Mouse (Mus musculus) liver, embryonic 11.5 days (tissue): ENCODE measurements around the gene Esf1. TPM values are rescaled to one million over a fixed set of nuclear protein-coding genes. Genes with fewer than 3 reads are reported as not detected.
"Not testable (repeated sequence)": the region's sequence is repeated elsewhere in the genome, so short reads cannot be mapped to it uniquely, and the experiment has no call there.

Source experiments
- ATAC-seq: fragments of 200-750 bp; cut with Nextera tagmentation; replicated peaks from 2 replicates; pipeline ENCODE4 v1.8.0; 2017; ENCODE audit warnings: moderate number of reproducible peaks, mild to moderate bottlenecking, moderate TSS enrichment, moderate library complexity; ENCODE audit not compliant: low FRiP score
- DNase-seq: peaks from one replicate; pipeline ENCODE4 v3.0.0-alpha.2; 2017; ENCODE audit warnings: low spot score
- H3K27ac ChIP-seq: fragments of 300-500 bp; sonication (generic); 2 replicates; pipeline ENCODE4 v1.5.1; 2014; ENCODE audit warnings: mild to moderate bottlenecking, low read depth, low read length, control low read depth
- H3K27me3 ChIP-seq: fragments of 300-500 bp; sonication (generic); replicated peaks from 2 replicates; pipeline ENCODE4 v1.6.1; 2014; ENCODE audit warnings: low read length, mixed read lengths; ENCODE audit not compliant: control insufficient read depth, insufficient read depth
- H3K36me3 ChIP-seq: fragments of 300-500 bp; sonication (generic); 2 replicates; pipeline ENCODE4 v1.6.1; 2014; ENCODE audit warnings: mild to moderate bottlenecking, low read length, moderate library complexity, mixed read lengths; ENCODE audit not compliant: control insufficient read depth, insufficient read depth
- H3K4me1 ChIP-seq: fragments of 300-500 bp; sonication (generic); replicated peaks from 2 replicates; pipeline ENCODE4 v1.6.1; 2014; ENCODE audit warnings: low read length, mixed read lengths; ENCODE audit not compliant: control insufficient read depth, insufficient read depth
- H3K4me2 ChIP-seq: fragments of 300-500 bp; sonication (generic); 2 replicates; pipeline ENCODE4 v1.6.1; 2014; ENCODE audit warnings: mild to moderate bottlenecking, control low read depth, moderate library complexity
- H3K4me3 ChIP-seq: fragments of 300-500 bp; sonication (generic); 2 replicates; pipeline ENCODE4 v1.5.1; 2014; ENCODE audit warnings: low read depth, low read length, control low read depth
- H3K9ac ChIP-seq: fragments of 300-500 bp; sonication (generic); 2 replicates; pipeline ENCODE4 v1.6.1; 2014; ENCODE audit warnings: low read depth, low read length, control low read depth
- H3K9me3 ChIP-seq: fragments of 300-500 bp; sonication (generic); 2 replicates; pipeline ENCODE4 v1.6.1; 2016; ENCODE audit warnings: low read length, inconsistent platforms, mixed read lengths; ENCODE audit not compliant: control insufficient read depth
- WGBS: fragments of 180-500 bp; shearing (Covaris S2); extraction: QIAGEN DNeasy Blood & Tissue Kit; methylation state at CpG from one replicate; pipeline ENCODE4 v1.1.7; 2014; 5-methylcytosine and 5-hydroxymethylcytosine counted together
- polyA plus RNA-seq: library from polyadenylated mRNA; unstranded; fragments of >200 nt; fragmentation: Nextera tagmentation; extraction: Ambion mirVana; gene quantifications from 2 replicates; pipeline ENCODE4 v1.2.1, GENCODE M21; 2014

The Esf1 gene
- polyA plus RNA-seq, 1 experiment from 2014 or later, result 32.8 TPM

DNA sequence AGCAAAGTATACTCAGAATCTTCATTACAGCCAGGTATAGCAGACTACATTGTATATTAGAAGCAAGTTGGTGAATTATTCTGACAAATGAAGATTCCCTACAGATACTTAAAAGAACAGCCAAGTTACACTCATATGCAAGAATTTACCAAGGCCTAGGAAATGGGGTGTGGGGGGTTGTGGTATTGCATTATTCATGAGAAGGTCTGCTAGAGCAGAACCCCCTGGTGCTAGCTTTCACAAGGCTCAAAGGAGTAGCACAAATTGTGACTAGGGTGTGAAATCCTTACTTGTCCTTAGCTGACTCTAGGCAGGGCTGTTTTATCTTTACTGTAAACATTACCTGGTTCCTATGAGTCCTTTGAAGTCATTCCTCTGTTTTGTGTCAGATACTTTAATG lies 91.1 kb downstream of the Esf1 start:
- not testable (repeated sequence) for H3K4me1 ChIP-seq, H3K4me3 ChIP-seq, ATAC-seq, H3K9ac ChIP-seq, H3K27me3 ChIP-seq, DNase-seq, H3K4me2 ChIP-seq, H3K9me3 ChIP-seq, H3K36me3 ChIP-seq, H3K27ac ChIP-seq

DNA sequence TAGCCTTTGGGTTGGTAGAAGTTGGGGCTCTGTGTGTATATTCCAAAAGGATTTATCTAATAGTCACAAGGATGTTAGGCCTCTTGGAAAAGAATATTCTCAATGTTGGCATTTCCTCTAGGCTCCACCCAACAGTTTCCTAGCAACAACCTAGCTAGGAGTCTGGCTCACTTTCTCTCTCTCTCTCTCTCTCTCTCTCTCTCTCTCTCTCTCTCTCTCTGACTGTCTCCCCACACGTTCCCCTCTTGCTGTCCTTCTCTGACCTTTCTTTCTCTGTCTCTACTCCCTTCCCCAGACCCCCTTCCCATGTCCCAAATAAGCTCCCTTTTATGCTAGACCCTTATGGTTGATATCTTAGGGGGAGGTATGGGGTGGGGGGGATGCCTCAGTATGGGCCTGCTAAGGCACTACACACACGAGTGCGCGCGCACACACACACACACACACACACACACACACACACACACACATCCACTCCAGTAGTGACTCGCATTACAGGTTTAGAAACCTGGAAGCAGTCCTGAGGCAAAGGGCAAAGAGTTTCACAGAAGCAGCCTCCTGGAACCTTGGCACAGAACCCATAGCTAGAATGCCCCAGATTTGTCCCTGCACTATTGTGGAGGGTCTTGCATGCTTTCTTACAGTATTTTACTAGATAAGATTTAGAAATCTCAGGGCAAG lies 91.6 kb downstream of the Esf1 start:
- Histone ChIP-seq H3K4me1 (no peaks in the 10 kb centered on the region), H3K4me2 (no peak overlapping the region), H3K9ac (no peak overlapping the region), H3K9me3 (no peaks in the 10 kb centered on the region), H3K36me3 (no peaks in the 10 kb centered on the region), H3K27me3 (no peaks in the 10 kb centered on the region), H3K27ac (no peak overlapping the region), H3K4me3 (no peak overlapping the region)
- no peak for DNase-seq
- no peak for ATAC-seq
- WGBS, result 71% methylated on average over 6 of the region's 6 CpGs

DNA sequence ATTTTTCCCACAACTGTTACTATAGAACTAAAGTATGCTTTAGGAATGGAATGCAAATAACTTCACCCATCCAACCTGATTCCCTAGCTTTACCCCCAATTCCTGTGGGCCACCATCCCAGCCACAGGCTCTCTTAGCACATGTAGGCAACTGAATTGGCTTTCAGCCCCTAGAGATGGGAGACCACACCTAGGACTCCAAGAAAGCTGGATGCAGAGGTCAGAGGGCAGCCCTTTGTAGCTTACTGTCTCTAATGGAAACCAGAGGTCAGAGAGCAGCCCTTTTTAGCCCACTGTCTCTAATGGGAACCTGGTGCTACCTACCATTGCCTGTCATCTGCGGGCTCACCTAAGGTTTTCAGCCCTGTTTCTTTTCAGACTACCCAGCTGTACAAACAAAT lies 92.9 kb downstream of the Esf1 start:
- ATAC-seq, result 0 out of 2 replicates have a peak, but pooled peaks have one; percentile 26
- no peak overlapping the region for H3K27ac ChIP-seq
- WGBS, result 53% methylated on average over 1 of the region's 1 CpGs
- no peaks in the 10 kb centered on the region for H3K27me3 ChIP-seq
- no peak overlapping the region for H3K4me3 ChIP-seq
- no peaks in the 10 kb centered on the region for H3K36me3 ChIP-seq
- no peak overlapping the region for H3K9ac ChIP-seq
- no peak for DNase-seq
- no peak overlapping the region for H3K4me2 ChIP-seq
- H3K4me1 ChIP-seq, result no peaks in the 10 kb centered on the region
- H3K9me3 ChIP-seq, result no peaks in the 10 kb centered on the region

DNA sequence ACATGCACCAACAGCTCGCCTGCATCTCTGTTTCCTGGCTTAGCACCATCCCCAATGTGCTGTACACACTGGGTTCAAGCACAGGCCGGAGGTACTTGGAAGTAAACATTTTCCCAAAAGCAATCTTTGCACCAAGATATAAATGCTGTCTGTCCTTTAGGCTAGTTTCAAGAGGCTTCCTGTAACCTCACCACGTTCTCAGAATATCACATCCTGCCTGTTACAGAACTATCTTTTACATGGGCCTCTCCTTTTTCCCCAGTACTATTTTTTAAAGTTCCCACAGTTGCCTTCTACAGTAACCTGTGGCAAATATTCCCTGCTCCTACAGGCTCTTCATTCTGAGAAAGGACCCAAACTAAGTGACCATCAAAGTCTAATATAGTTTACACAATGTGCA lies 95.2 kb downstream of the Esf1 start:
- ATAC-seq, result no peak

More for the DNA sequence above, 95.2 kb downstream of the Esf1 start:
- no peak for DNase-seq
- WGBS, result 71% methylated on average over 3 of the region's 3 CpGs
- H3K9ac ChIP-seq, result no peak overlapping the region
- no peak overlapping the region for H3K4me3 ChIP-seq
- no peaks in the 10 kb centered on the region for H3K9me3 ChIP-seq
- no peaks in the 10 kb centered on the region for H3K36me3 ChIP-seq
- no peak overlapping the region for H3K4me2 ChIP-seq
- H3K27ac ChIP-seq, result no peak overlapping the region
- no peaks in the 10 kb centered on the region for H3K27me3 ChIP-seq
- H3K4me1 ChIP-seq, result no peaks in the 10 kb centered on the region

Other genes with a start within 250 kb of the Esf1 start
- gene Tasp1, start 103.8 kb downstream of the Esf1 start, polyA plus RNA-seq, result 26.3 and 29.5 TPM in 2 replicates
- gene Gm17374, start 18.5 kb downstream of the Esf1 start, polyA plus RNA-seq, result not detected in 2 replicates
- gene Ndufaf5, start 85 bp upstream of the Esf1 start, polyA plus RNA-seq, result 18.7 and 19.4 TPM in 2 replicates
- not detected in 2 replicates for gene Sel1l2, start 219.1 kb upstream of the Esf1 start, polyA plus RNA-seq
- 19.9 and 20.6 TPM in 2 replicates for gene Macrod2, start 224.7 kb upstream of the Esf1 start, polyA plus RNA-seq